Mouse (Mus musculus): ENCODE data around the gene Slc8b1. TPM values are rescaled to one million over a fixed set of nuclear protein-coding genes. Genes with fewer than 3 reads are reported as not detected.

The Slc8b1 gene
- polyA plus RNA-seq, 1 experiment, result 40.0 TPM

DNA sequence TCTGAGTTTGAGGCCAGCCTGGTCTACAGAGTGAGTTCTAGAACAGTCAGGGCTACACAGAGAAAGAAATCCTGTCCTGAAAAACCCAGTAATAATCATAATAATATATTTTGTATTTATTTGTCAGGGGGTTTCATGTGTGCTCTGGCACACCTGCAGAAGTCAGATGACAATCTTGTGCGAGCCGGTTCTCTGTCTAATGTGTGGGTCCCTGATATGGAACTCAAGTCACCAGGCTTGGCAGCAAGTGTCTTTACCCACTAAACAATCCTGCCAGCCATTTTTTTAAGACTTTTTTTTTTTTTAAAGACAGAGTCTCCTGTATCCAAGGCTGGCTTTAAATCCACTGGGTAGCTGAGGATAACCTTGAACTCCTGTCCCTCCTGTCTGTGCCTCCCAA is 37.6 kb upstream of the Slc8b1 start:
- TF ChIP-seq CTCF (IDR thresholded peaks at IDR 0.05; ENCODE audit: insufficient read depth, low read length) (no peak), POLR2A (IDR thresholded peaks at IDR 0.05; ENCODE audit: borderline replicate concordance, extremely low read depth, low read depth, low read length) (no peak)
- no peak for DNase-seq
- H3K4me3 ChIP-seq (replicated peaks; ENCODE audit: extremely low read depth, low read depth, low read length), result no peak overlapping the region
- 90% methylated on average over 2 of the region's 2 CpGs for WGBS
- H3K4me1 ChIP-seq (ENCODE audit: control insufficient read depth, insufficient read depth, low read length), result no peaks in the 10 kb centered on the region

- H3K4me3 ChIP-seq (replicated peaks; ENCODE audit: extremely low read depth, low read depth, low read length), result no peak overlapping the region
- TF ChIP-seq POLR2A (IDR thresholded peaks at IDR 0.05; ENCODE audit: borderline replicate concordance, extremely low read depth, low read depth, low read length) (no peak), CTCF (IDR thresholded peaks at IDR 0.05; ENCODE audit: insufficient read depth, low read length) (no peak)
- no peak for DNase-seq
- WGBS, result 55% methylated on average over 8 of the region's 8 CpGs
- H3K4me1 ChIP-seq (ENCODE audit: control insufficient read depth, insufficient read depth, low read length), result no peaks in the 10 kb centered on the region
Measured at GRCm38 (mm10) chr5:120475861-120476260, 35.1 kb upstream of the Slc8b1 start.

DNA sequence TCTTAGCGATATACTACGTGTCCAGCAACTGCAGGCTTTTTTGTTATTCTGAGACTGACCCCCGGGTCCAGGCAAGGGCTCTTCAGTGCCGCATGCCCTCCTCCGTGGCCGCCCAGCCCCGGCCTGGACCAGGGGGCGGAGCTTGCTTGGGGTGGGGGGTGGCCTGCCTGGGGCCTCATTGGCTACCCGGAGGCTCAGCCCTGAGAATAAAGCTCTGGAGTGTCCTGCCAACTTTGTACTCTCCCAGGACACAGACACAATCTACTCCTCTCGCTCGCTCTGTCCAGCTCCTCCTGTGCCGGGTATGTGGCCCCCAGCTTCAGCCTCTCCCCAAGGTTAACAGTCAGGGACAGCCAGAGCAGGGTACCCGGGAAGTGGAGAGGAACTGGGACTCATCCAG is 34.7 kb upstream of the Slc8b1 start, which contains the start of gene Sds:
TSS of gene Sds (plus strand) at position 231 of the 400 bp plus-strand sequence.
- DNase-seq, result no peak
- 16% methylated on average over 13 of the region's 13 CpGs for WGBS
- Histone ChIP-seq H3K4me3 (replicated peaks; ENCODE audit: extremely low read depth, low read depth, low read length) (no peak within 1 kb of the TSS), H3K4me1 (ENCODE audit: control insufficient read depth, insufficient read depth, low read length) (no peaks in the 10 kb centered on the region)
- TF ChIP-seq POLR2A (IDR thresholded peaks at IDR 0.05; ENCODE audit: borderline replicate concordance, extremely low read depth, low read depth, low read length) (no peak), CTCF (IDR thresholded peaks at IDR 0.05; ENCODE audit: insufficient read depth, low read length) (no peak)

GRCm38 (mm10) chr5:120477993-120478392 is 33.0 kb upstream of the Slc8b1 start:
- no peak for DNase-seq
- Histone ChIP-seq H3K4me3 (replicated peaks; ENCODE audit: extremely low read depth, low read depth, low read length) (no peak overlapping the region), H3K4me1 (ENCODE audit: control insufficient read depth, insufficient read depth, low read length) (no peaks in the 10 kb centered on the region)
- no peak for TF ChIP-seq CTCF (IDR thresholded peaks at IDR 0.05; ENCODE audit: insufficient read depth, low read length)
- TF ChIP-seq POLR2A (IDR thresholded peaks at IDR 0.05; ENCODE audit: borderline replicate concordance, extremely low read depth, low read depth, low read length), result no peak
- WGBS, result 86% methylated on average over 5 of the region's 5 CpGs

GRCm38 (mm10) chr5:120479538-120479937 is 31.4 kb upstream of the Slc8b1 start:
- Histone ChIP-seq H3K4me1 (ENCODE audit: control insufficient read depth, insufficient read depth, low read length) (no peaks in the 10 kb centered on the region), H3K4me3 (replicated peaks; ENCODE audit: extremely low read depth, low read depth, low read length) (no peak overlapping the region)
- 56% methylated on average over 4 of the region's 4 CpGs for WGBS
- TF ChIP-seq POLR2A (IDR thresholded peaks at IDR 0.05; ENCODE audit: borderline replicate concordance, extremely low read depth, low read depth, low read length) (no peak), CTCF (IDR thresholded peaks at IDR 0.05; ENCODE audit: insufficient read depth, low read length) (no peak)
- DNase-seq, result no peak

- no peak overlapping the region for H3K4me3 ChIP-seq (replicated peaks; ENCODE audit: extremely low read depth, low read depth, low read length)
- H3K4me1 ChIP-seq (ENCODE audit: control insufficient read depth, insufficient read depth, low read length), result no peaks in the 10 kb centered on the region
- 61% methylated on average over 9 of the region's 9 CpGs for WGBS
- TF ChIP-seq CTCF (IDR thresholded peaks at IDR 0.05; ENCODE audit: insufficient read depth, low read length), result no peak
- no peak for TF ChIP-seq POLR2A (IDR thresholded peaks at IDR 0.05; ENCODE audit: borderline replicate concordance, extremely low read depth, low read depth, low read length)
- DNase-seq, result no peak
Measured at GRCm38 (mm10) chr5:120481205-120481604, 29.8 kb upstream of the Slc8b1 start.

DNA sequence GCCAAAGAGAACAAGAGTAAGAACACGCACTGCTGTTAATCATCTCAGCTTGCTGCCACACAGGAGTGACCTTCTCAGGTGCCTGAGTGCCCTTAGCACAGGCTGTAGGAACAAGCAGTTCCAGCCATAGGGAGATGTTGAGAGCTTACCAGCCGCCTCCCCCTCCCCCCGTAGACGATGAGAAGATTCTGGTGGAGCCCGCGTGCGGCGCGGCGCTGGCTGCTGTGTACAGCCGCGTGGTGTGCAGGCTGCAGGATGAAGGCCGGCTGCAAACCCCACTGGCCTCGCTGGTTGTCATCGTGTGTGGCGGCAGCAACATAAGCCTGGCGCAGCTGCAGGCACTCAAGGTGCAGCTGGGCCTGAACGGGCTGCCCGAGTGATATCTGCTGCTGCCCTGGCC is 27.6 kb upstream of the Slc8b1 start:
- no peaks in the 10 kb centered on the region for H3K4me1 ChIP-seq (ENCODE audit: control insufficient read depth, insufficient read depth, low read length)
- H3K4me3 ChIP-seq (replicated peaks; ENCODE audit: extremely low read depth, low read depth, low read length), result no peak overlapping the region
- WGBS, result 80% methylated on average over 19 of the region's 19 CpGs
- no peak for DNase-seq
- TF ChIP-seq CTCF (IDR thresholded peaks at IDR 0.05; ENCODE audit: insufficient read depth, low read length), result no peak
- no peak for TF ChIP-seq POLR2A (IDR thresholded peaks at IDR 0.05; ENCODE audit: borderline replicate concordance, extremely low read depth, low read depth, low read length)

GRCm38 (mm10) chr5:120487844-120488243 is 23.1 kb upstream of the Slc8b1 start:
- 82% methylated on average over 8 of the region's 8 CpGs for WGBS
- TF ChIP-seq CTCF (IDR thresholded peaks at IDR 0.05; ENCODE audit: insufficient read depth, low read length) (no peak), POLR2A (IDR thresholded peaks at IDR 0.05; ENCODE audit: borderline replicate concordance, extremely low read depth, low read depth, low read length) (no peak)
- Histone ChIP-seq H3K4me3 (replicated peaks; ENCODE audit: extremely low read depth, low read depth, low read length) (no peak overlapping the region), H3K4me1 (ENCODE audit: control insufficient read depth, insufficient read depth, low read length) (0 out of 2 replicates have a peak, but pooled peaks cover 3% of the 10 kb centered on the region)
- DNase-seq, result no peak

GRCm38 (mm10) chr5:120490679-120491192 is 20.2 kb upstream of the Slc8b1 start:
- WGBS, result 36% methylated on average over 8 of the region's 8 CpGs
- H3K4me3 ChIP-seq (replicated peaks; ENCODE audit: extremely low read depth, low read depth, low read length), result no peak overlapping the region
- 0 out of 2 replicates have a peak, but pooled peaks cover 3% of the 10 kb centered on the region for H3K4me1 ChIP-seq (ENCODE audit: control insufficient read depth, insufficient read depth, low read length)
- TF ChIP-seq CTCF (IDR thresholded peaks at IDR 0.05; ENCODE audit: insufficient read depth, low read length) (no peak), POLR2A (IDR thresholded peaks at IDR 0.05; ENCODE audit: borderline replicate concordance, extremely low read depth, low read depth, low read length) (no peak)
- no peak for DNase-seq

- H3K4me3 ChIP-seq (replicated peaks; ENCODE audit: extremely low read depth, low read depth, low read length), result no peak overlapping the region
- no peak for DNase-seq
- TF ChIP-seq POLR2A (IDR thresholded peaks at IDR 0.05; ENCODE audit: borderline replicate concordance, extremely low read depth, low read depth, low read length), result no peak
- TF ChIP-seq CTCF (IDR thresholded peaks at IDR 0.05; ENCODE audit: insufficient read depth, low read length), result no peak
- H3K4me1 ChIP-seq (ENCODE audit: control insufficient read depth, insufficient read depth, low read length), result 0 out of 2 replicates have a peak, but pooled peaks cover 3% of the 10 kb centered on the region
- WGBS, result 79% methylated on average over 11 of the region's 11 CpGs
Measured at GRCm38 (mm10) chr5:120492437-120492836, 18.5 kb upstream of the Slc8b1 start.

Data from lung, adult 2 months (tissue).